Mouse (Mus musculus): ENCODE measurements around the gene Arl6ip5. TPM values are rescaled to one million over a fixed set of nuclear protein-coding genes. Genes with fewer than 3 reads are reported as not detected.
"Not testable (repeated sequence)": the region's sequence is repeated elsewhere in the genome, so short reads cannot be mapped to it uniquely, and the experiment has no call there.

Gene Arl6ip5
- polyA plus RNA-seq, 1 experiment from 2014 or later, result 41.8 TPM

GRCm38 (mm10) chr6:97259926-97260325, 49.4 kb downstream of the Arl6ip5 start:
- 95% methylated on average over 2 of the region's 2 CpGs for WGBS
- H3K27me3 ChIP-seq (ENCODE audit: control insufficient read depth, insufficient read depth, low read length), result not testable (repeated sequence)

DNA sequence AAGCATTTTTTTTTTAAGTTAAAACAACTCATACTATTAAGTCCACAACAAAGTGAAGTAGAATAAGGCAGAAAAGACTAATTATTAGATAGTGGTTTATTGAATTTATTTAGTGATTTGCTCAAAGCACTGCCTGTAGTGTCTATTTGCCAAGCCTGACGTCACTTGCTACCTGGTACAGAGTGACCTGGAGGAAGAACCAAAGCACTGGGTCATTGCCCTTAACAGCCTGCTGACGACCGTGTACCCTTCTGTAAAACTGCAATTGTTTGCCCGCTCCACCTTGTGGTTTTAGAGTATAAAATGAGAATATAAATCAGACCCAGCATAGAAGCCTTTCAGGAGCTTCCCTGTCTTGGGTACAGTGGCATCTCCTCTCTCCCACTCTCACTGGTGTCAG, 51.7 kb downstream of the Arl6ip5 start:
- no peaks in the 10 kb centered on the region for H3K9me3 ChIP-seq (ENCODE audit: control insufficient read depth, low read length)
- no peak overlapping the region for H3K4me3 ChIP-seq (ENCODE audit: low read depth, low read length)
- H3K36me3 ChIP-seq (ENCODE audit: control insufficient read depth, insufficient read depth, low read length), result no peaks in the 10 kb centered on the region
- ATAC-seq (ENCODE audit: low FRiP score) (no peak), DNase-seq (ENCODE audit: low spot score, missing footprints) (peak; percentile 39)
- no peaks in the 10 kb centered on the region for H3K27me3 ChIP-seq (ENCODE audit: control insufficient read depth, insufficient read depth, low read length)
- 75% methylated on average over 4 of the region's 4 CpGs for WGBS
- no peak overlapping the region for H3K27ac ChIP-seq (ENCODE audit: low read depth, low read length)
- H3K4me1 ChIP-seq (ENCODE audit: control insufficient read depth, insufficient read depth, low read length), result no peaks in the 10 kb centered on the region
- H3K4me2 ChIP-seq, result no peak overlapping the region
- no peak overlapping the region for H3K9ac ChIP-seq (ENCODE audit: low read length)

More at GRCm38 (mm10) chr6:97259926-97260325, 49.4 kb downstream of the Arl6ip5 start:
- not testable (repeated sequence) for H3K4me2 ChIP-seq; DNase-seq (ENCODE audit: low spot score, missing footprints); H3K36me3 ChIP-seq (ENCODE audit: control insufficient read depth, insufficient read depth, low read length); ATAC-seq (ENCODE audit: low FRiP score); H3K4me1 ChIP-seq (ENCODE audit: control insufficient read depth, insufficient read depth, low read length); H3K9ac ChIP-seq (ENCODE audit: low read length); H3K9me3 ChIP-seq (ENCODE audit: control insufficient read depth, low read length); H3K4me3 ChIP-seq (ENCODE audit: low read depth, low read length); H3K27ac ChIP-seq (ENCODE audit: low read depth, low read length)

DNA sequence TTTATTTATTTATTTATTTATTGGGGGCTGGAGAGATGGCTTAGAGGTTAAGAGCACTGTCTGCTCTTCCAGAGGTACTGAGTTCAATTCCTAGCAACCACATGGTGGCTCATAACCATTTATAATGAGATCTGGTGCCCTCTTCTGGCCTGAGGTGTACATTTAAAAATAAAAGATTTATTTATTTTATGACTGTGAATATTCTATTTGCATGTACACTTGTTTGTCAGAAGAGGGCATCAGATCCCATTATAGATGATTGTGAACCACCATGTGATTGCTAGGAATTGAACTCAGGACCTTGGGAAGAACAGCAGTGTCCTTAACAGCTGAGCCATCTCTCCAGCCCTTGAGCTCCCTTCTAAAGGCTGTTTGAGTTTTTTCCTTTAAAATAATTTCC, 53.3 kb downstream of the Arl6ip5 start:
- H3K4me1 ChIP-seq (ENCODE audit: control insufficient read depth, insufficient read depth, low read length); H3K9me3 ChIP-seq (ENCODE audit: control insufficient read depth, low read length); H3K27ac ChIP-seq (ENCODE audit: low read depth, low read length); ATAC-seq (ENCODE audit: low FRiP score); H3K4me2 ChIP-seq; H3K36me3 ChIP-seq (ENCODE audit: control insufficient read depth, insufficient read depth, low read length); H3K9ac ChIP-seq (ENCODE audit: low read length); H3K4me3 ChIP-seq (ENCODE audit: low read depth, low read length); H3K27me3 ChIP-seq (ENCODE audit: control insufficient read depth, insufficient read depth, low read length): not testable (repeated sequence)
- DNase-seq (ENCODE audit: low spot score, missing footprints), result peak; percentile 41

DNA sequence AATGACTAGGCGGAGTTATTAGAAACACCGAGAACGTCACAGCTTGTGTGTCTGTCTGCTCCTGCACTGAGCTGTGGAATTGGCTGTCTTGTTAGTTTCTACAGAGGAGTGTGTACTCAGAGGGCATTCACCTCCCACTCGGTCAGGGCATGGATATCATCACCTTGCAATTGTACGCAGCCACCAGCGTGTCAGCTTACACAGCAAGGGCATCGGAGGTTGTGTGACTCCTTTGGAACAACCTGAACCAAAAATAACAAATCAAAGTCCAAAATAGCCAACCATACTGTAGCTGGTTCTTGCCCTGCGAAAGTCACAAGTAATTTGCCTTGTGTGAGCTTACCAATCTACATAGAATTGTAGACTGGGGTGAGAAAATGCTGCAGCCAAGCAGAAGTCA, 54.8 kb downstream of the Arl6ip5 start:
- no peak overlapping the region for H3K27ac ChIP-seq (ENCODE audit: low read depth, low read length)
- H3K4me2 ChIP-seq, result no peak overlapping the region
- H3K4me3 ChIP-seq (ENCODE audit: low read depth, low read length), result no peak overlapping the region
- H3K27me3 ChIP-seq (ENCODE audit: control insufficient read depth, insufficient read depth, low read length), result no peaks in the 10 kb centered on the region
- H3K4me1 ChIP-seq (ENCODE audit: control insufficient read depth, insufficient read depth, low read length), result no peaks in the 10 kb centered on the region
- DNase-seq (ENCODE audit: low spot score, missing footprints) (peak; percentile 79), ATAC-seq (ENCODE audit: low FRiP score) (no peak)
- no peak overlapping the region for H3K9ac ChIP-seq (ENCODE audit: low read length)
- no peaks in the 10 kb centered on the region for H3K36me3 ChIP-seq (ENCODE audit: control insufficient read depth, insufficient read depth, low read length)
- 85% methylated on average over 8 of the region's 8 CpGs for WGBS
- no peaks in the 10 kb centered on the region for H3K9me3 ChIP-seq (ENCODE audit: control insufficient read depth, low read length)

- H3K36me3 ChIP-seq (ENCODE audit: control insufficient read depth, insufficient read depth, low read length), result no peaks in the 10 kb centered on the region
- H3K4me2 ChIP-seq, result no peak overlapping the region
- H3K9ac ChIP-seq (ENCODE audit: low read length), result no peak overlapping the region
- H3K27me3 ChIP-seq (ENCODE audit: control insufficient read depth, insufficient read depth, low read length), result no peaks in the 10 kb centered on the region
- H3K4me3 ChIP-seq (ENCODE audit: low read depth, low read length), result no peak overlapping the region
- H3K9me3 ChIP-seq (ENCODE audit: control insufficient read depth, low read length), result no peaks in the 10 kb centered on the region
- peak; percentile 53 for DNase-seq (ENCODE audit: low spot score, missing footprints)
- H3K4me1 ChIP-seq (ENCODE audit: control insufficient read depth, insufficient read depth, low read length), result no peaks in the 10 kb centered on the region
- 84% methylated on average over 3 of the region's 3 CpGs for WGBS
- ATAC-seq (ENCODE audit: low FRiP score), result no peak
- no peak overlapping the region for H3K27ac ChIP-seq (ENCODE audit: low read depth, low read length)
Measured at GRCm38 (mm10) chr6:97265705-97266104, 55.2 kb downstream of the Arl6ip5 start.

- WGBS, result 85% methylated on average over 4 of the region's 4 CpGs
- Histone ChIP-seq H3K36me3 (ENCODE audit: control insufficient read depth, insufficient read depth, low read length) (no peaks in the 10 kb centered on the region), H3K27ac (ENCODE audit: low read depth, low read length) (no peak overlapping the region), H3K4me1 (ENCODE audit: control insufficient read depth, insufficient read depth, low read length) (no peaks in the 10 kb centered on the region), H3K9me3 (ENCODE audit: control insufficient read depth, low read length) (no peaks in the 10 kb centered on the region), H3K4me3 (ENCODE audit: low read depth, low read length) (no peak overlapping the region), H3K9ac (ENCODE audit: low read length) (no peak overlapping the region), H3K27me3 (ENCODE audit: control insufficient read depth, insufficient read depth, low read length) (no peaks in the 10 kb centered on the region), H3K4me2 (no peak overlapping the region)
- DNase-seq (ENCODE audit: low spot score, missing footprints) (no peak), ATAC-seq (ENCODE audit: low FRiP score) (no peak)
Measured at GRCm38 (mm10) chr6:97266661-97267060, 56.2 kb downstream of the Arl6ip5 start.

DNA sequence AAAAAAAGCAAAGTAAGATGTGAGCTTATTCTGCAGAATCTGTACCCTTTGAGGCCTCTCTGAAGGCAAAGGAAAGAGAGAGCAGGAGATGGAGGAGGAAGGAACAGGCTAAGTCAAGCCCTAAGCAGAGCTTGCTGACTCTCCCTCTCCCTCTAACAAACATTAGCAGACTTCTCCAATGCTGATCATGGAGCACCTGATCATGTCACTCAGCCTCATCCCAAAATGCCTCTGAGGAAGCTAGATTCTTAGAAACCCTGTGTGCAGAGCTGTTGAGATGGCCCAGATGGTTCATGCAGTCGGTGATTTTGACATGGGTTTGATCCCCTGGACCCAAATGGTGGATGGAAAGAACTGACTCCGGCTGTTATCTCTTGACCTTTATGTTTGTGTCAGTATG, 56.6 kb downstream of the Arl6ip5 start:
- Histone ChIP-seq H3K4me1 (ENCODE audit: control insufficient read depth, insufficient read depth, low read length) (no peaks in the 10 kb centered on the region), H3K36me3 (ENCODE audit: control insufficient read depth, insufficient read depth, low read length) (no peaks in the 10 kb centered on the region), H3K9me3 (ENCODE audit: control insufficient read depth, low read length) (no peaks in the 10 kb centered on the region), H3K27me3 (ENCODE audit: control insufficient read depth, insufficient read depth, low read length) (no peaks in the 10 kb centered on the region), H3K4me3 (ENCODE audit: low read depth, low read length) (no peak overlapping the region), H3K4me2 (no peak overlapping the region), H3K27ac (ENCODE audit: low read depth, low read length) (no peak overlapping the region), H3K9ac (ENCODE audit: low read length) (no peak overlapping the region)
- 96% methylated on average over 2 of the region's 2 CpGs for WGBS
- ATAC-seq (ENCODE audit: low FRiP score) (no peak), DNase-seq (ENCODE audit: low spot score, missing footprints) (peak; percentile 17)

DNA sequence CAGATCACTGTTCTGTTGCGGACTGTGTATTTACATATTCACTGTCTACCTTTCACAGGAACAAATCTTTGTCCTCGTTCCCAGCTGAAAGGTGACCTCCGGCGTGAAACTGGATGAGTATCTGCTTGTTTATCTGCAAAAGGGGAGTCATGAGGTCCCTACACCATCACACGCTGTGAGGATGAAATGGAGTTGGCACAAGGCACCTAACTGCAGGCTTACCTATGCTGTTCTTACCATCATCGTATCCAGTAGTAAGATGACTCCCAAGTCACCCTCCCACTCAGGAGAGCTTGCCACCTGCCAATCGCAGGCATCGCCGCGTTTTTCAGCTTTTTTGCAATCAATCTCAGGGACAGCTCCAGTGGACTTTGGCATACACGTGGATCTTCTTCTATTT, 59.1 kb downstream of the Arl6ip5 start:
- Histone ChIP-seq H3K4me1 (ENCODE audit: control insufficient read depth, insufficient read depth, low read length) (no peaks in the 10 kb centered on the region), H3K27ac (ENCODE audit: low read depth, low read length) (no peak overlapping the region), H3K4me2 (no peak overlapping the region), H3K27me3 (ENCODE audit: control insufficient read depth, insufficient read depth, low read length) (no peaks in the 10 kb centered on the region), H3K9me3 (ENCODE audit: control insufficient read depth, low read length) (no peaks in the 10 kb centered on the region), H3K9ac (ENCODE audit: low read length) (no peak overlapping the region), H3K36me3 (ENCODE audit: control insufficient read depth, insufficient read depth, low read length) (no peaks in the 10 kb centered on the region), H3K4me3 (ENCODE audit: low read depth, low read length) (no peak overlapping the region)
- no peak for DNase-seq (ENCODE audit: low spot score, missing footprints)
- WGBS, result 80% methylated on average over 11 of the region's 11 CpGs
- no peak for ATAC-seq (ENCODE audit: low FRiP score)

DNA sequence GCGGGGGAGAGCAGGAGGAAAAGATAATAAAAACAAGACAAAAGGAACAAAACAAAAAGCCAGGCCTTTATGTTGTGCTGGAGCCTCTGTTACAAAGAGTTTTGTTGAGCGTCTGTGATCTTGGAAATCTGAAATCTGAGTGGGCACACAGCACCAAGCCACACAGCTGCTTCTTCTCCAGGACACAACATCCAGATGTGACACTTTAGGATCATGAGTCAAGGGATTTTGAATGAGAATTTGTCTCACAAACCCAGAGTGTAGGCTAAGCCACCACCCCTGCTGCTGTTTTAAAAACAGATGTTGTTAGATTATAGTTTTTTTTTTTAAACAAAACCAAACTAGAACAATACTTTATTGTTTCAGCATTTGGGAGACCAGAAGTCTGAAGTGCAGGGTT, 61.9 kb downstream of the Arl6ip5 start:
- Histone ChIP-seq H3K4me3 (ENCODE audit: low read depth, low read length) (no peak overlapping the region), H3K4me1 (ENCODE audit: control insufficient read depth, insufficient read depth, low read length) (no peaks in the 10 kb centered on the region), H3K9me3 (ENCODE audit: control insufficient read depth, low read length) (no peaks in the 10 kb centered on the region), H3K36me3 (ENCODE audit: control insufficient read depth, insufficient read depth, low read length) (no peaks in the 10 kb centered on the region), H3K4me2 (no peak overlapping the region), H3K27me3 (ENCODE audit: control insufficient read depth, insufficient read depth, low read length) (no peaks in the 10 kb centered on the region), H3K27ac (ENCODE audit: low read depth, low read length) (no peak overlapping the region), H3K9ac (ENCODE audit: low read length) (no peak overlapping the region)
- DNase-seq (ENCODE audit: low spot score, missing footprints) (no peak), ATAC-seq (ENCODE audit: low FRiP score) (no peak)
- 60% methylated on average over 2 of the region's 2 CpGs for WGBS

Data from midbrain, embryonic 11.5 days (tissue).